Mouse (Mus musculus): Measurements from ENCODE around the gene Agk.

GRCm38 (mm10) chr6:40336735-40337731, 12.1 kb downstream of the Agk start:
- TF ChIP-seq CTCF (IDR thresholded peaks at IDR 0.05; ENCODE audit: extremely low read depth, insufficient read length, insufficient replicate concordance, low read depth, low read length) = no peak
- TF ChIP-seq POLR2A (IDR thresholded peaks at IDR 0.05; ENCODE audit: low read depth, low read length) = no peak

All from small intestine, adult 2 months (tissue).